ENCODE assay signal across 8 mouse cellular contexts in genomic region chr9:48987201-48988101, GRCm38 (mm10). TPM values are rescaled to one million over a fixed set of nuclear protein-coding genes. Genes with fewer than 3 reads are reported as not detected.
DNase-seq lines count a peak whose midpoint lies in the region; ATAC-seq lines count a peak whose summit lies in the region.

No protein-coding gene starts in this region.

- peak overlapping the region; percentile 84 for H3K9ac ChIP-seq in heart, embryonic 16.5 days (ENCODE audit: low read length)

- peak overlapping the region; percentile 72 for H3K4me2 ChIP-seq in heart, embryonic 16.5 days (ENCODE audit: low read depth, low read length)

- H3K4me1 ChIP-seq in heart, embryonic 16.5 days (ENCODE audit: control insufficient read depth, insufficient read depth, low read length), result peaks cover 9% of the 10 kb centered on the region

- no peaks in the 10 kb centered on the region for H3K27me3 ChIP-seq in heart, embryonic 16.5 days (ENCODE audit: control insufficient read depth, insufficient read depth, low read length)

- H3K4me3 ChIP-seq in heart, embryonic 16.5 days (ENCODE audit: low read length), result peak overlapping the region; percentile 66

- no peaks in the 10 kb centered on the region for H3K36me3 ChIP-seq in heart, embryonic 16.5 days (ENCODE audit: control insufficient read depth, insufficient read depth)

- 17% methylated on average over 12 of the region's 12 CpGs for WGBS in heart, embryonic 16.5 days

- H3K9me3 ChIP-seq in heart, embryonic 16.5 days (replicated peaks; ENCODE audit: control insufficient read depth, low read length), result no peaks in the 10 kb centered on the region

- peak; percentile 5 for DNase-seq in lung, postnatal 36 days
- no peak for DNase-seq in lung, postnatal 4 days
- peak; percentile 75 for DNase-seq in embryo, embryonic 10.5 days (ENCODE audit: low spot score)
- peak; percentile 12 for DNase-seq in mesoderm, embryonic 11.5 days (ENCODE audit: low read depth, low spot score)
- DNase-seq in layer of hippocampus, adult 18-20 months (ENCODE audit: low spot score in 2 of 2), result no peak
- DNase-seq in Muller cell, postnatal 12 days (ENCODE audit: inconsistent ontology term), result no peak
- DNase-seq in left cerebral cortex, postnatal 10 days (ENCODE audit: extremely low spot score in 1 of 2, low spot score in 2 of 2), result no peak

- ATAC-seq in heart, embryonic 16.5 days (replicated peaks; ENCODE audit: extremely low read depth, insufficient read depth, low FRiP score), result no peak

- H3K27ac ChIP-seq in heart, embryonic 16.5 days (ENCODE audit: low read length), result peak overlapping the region; percentile 99

- intact Hi-C loops in left cerebral cortex, postnatal 10 days (cut with DNase I), result no loop called here

RNA-seq across cellular contexts. Expression of gene Usp28, which starts 2.3 kb away (rescaled TPM):
- polyA plus RNA-seq in heart, embryonic 16.5 days (2015; fragmentation: Nextera tagmentation; extraction: Ambion mirVana), result 119 and 121 TPM in 2 replicates
- total RNA-seq in layer of hippocampus, adult 18-20 months (2021), result 10 to 100 TPM; 26.7 to 31.9 TPM
- 10 to 100 TPM; 43.2 to 52.2 TPM for total RNA-seq in left cerebral cortex, postnatal 10 days (2021)

RNA-seq across cellular contexts. Expression of gene Htr3b, which starts 22.7 kb away (rescaled TPM):
- polyA plus RNA-seq in heart, embryonic 16.5 days (2015; fragmentation: Nextera tagmentation; extraction: Ambion mirVana), result 0.07 and 0.08 TPM in 2 replicates
- total RNA-seq in layer of hippocampus, adult 18-20 months (2021), result not detected
- not detected for total RNA-seq in left cerebral cortex, postnatal 10 days (2021)

Comparison
In these comparisons a context has a peak if more than half of its experiments do, and no peak if none do; other contexts are left out.
1. DNase-seq: peak in lung, postnatal 36 days (single experiment), embryo, embryonic 10.5 days (single experiment) and mesoderm, embryonic 11.5 days (single experiment); none in lung, postnatal 4 days (0 of 2), layer of hippocampus, adult 18-20 months (0 of 2), Muller cell, postnatal 12 days (single experiment) and left cerebral cortex, postnatal 10 days (0 of 2).